Comparison of ENCODE assay signal across 8 mouse cellular contexts in the genomic region with DNA sequence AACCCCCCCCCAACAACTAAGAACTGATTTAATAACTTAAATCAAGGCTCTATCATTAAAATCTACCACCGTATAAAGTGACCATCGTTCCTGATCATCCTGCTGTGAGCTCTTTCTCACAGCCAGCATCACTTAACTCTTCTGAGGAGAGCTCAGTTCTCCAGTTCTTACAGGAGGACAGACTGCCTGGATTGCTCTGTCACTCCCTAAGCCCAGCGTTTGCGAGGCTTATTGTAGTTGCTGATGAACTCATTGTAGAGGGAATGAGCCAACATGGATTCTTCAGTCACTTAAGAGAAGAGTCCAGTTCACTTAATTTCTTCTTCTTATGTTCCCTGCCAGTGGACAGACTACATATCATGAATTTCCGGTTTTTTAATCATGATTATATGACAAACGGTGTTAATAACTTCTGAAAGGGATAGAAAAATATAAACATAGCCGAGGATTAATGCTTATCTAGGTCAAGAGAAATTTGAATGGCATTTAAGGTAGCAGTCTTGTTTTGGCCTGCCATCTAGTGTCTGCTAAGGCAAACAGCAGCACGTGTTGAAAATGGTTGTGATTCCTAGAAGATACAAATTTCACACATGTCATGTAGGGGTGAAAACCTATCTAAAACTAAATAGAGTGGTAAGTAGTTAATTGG. TPM values are rescaled to one million over a fixed set of nuclear protein-coding genes. Genes with fewer than 3 reads are reported as not detected.
A peak's percentile ranks its signal among the peaks of the same experiment; 100 is the strongest.
DNase-seq lines count a peak whose midpoint lies in the region; ATAC-seq lines count a peak whose summit lies in the region.

No protein-coding gene starts in this region.

- DNase-seq in cerebellum, postnatal 4 days (ENCODE audit: low spot score in 2 of 2): no peak
- peak; percentile 45 for DNase-seq in layer of hippocampus, adult 11-12 months (ENCODE audit: low spot score)
- no peak for DNase-seq in layer of hippocampus, postnatal 36 days
- peak; percentile 70 for DNase-seq in MEL-GATA-1-ER (ENCODE audit: extremely low read depth, low read depth)
- DNase-seq in heart, postnatal 4 days: peak; percentile 42
- peak; percentile 73 for DNase-seq in retina, postnatal 1 day
- no peak for DNase-seq in ovary, postnatal 36 days (ENCODE audit: low spot score)

- 0 out of 2 replicates have a peak, but pooled peaks have one; percentile 45 for ATAC-seq in cerebellum, adult (ENCODE audit: insufficient number of reproducible peaks, low FRiP score, low TSS enrichment)

RNA-seq across cellular contexts. Expression of a gene that starts 6.3 kb away (rescaled TPM):
- total RNA-seq in layer of hippocampus, postnatal 36 days (2021): 10 to 100 TPM; 52.8 to 55.3 TPM
- 100 to 1,000 TPM; 472 to 511 TPM for total RNA-seq in heart, postnatal 4 days (2021)

RNA-seq across cellular contexts. Expression of a gene that starts 13.1 kb away (rescaled TPM):
- total RNA-seq in layer of hippocampus, postnatal 36 days (2021): 1 to 10 TPM; 2.5 to 5.2 TPM
- 100 to 1,000 TPM; 252 to 264 TPM for total RNA-seq in heart, postnatal 4 days (2021)

RNA-seq across cellular contexts. Expression of a gene that starts 14.3 kb away (rescaled TPM):
- total RNA-seq in layer of hippocampus, postnatal 36 days (2021): 10 to 100 TPM; 23.0 to 24.2 TPM
- total RNA-seq in heart, postnatal 4 days (2021): 100 to 1,000 TPM; 281 to 294 TPM

RNA-seq across cellular contexts. Expression of a gene that starts 18.6 kb away (rescaled TPM):
- 10 to 100 TPM; 29.8 to 37.0 TPM for total RNA-seq in layer of hippocampus, postnatal 36 days (2021)
- 100 to 1,000 TPM; 424 to 425 TPM for total RNA-seq in heart, postnatal 4 days (2021)

RNA-seq across cellular contexts. Expression of a gene that starts 19.8 kb away (rescaled TPM):
- total RNA-seq in layer of hippocampus, postnatal 36 days (2021): 10 to 100 TPM; 15.0 to 21.4 TPM
- 100 to 1,000 TPM; 568 to 625 TPM for total RNA-seq in heart, postnatal 4 days (2021)

Comparison
In these comparisons a context has a peak if more than half of its experiments do, and no peak if none do; other contexts are left out.
1. DNase-seq: peak in layer of hippocampus, adult 11-12 months (single experiment), MEL-GATA-1-ER (single experiment), heart, postnatal 4 days (single experiment) and retina, postnatal 1 day (single experiment); none in cerebellum, postnatal 4 days (0 of 2), layer of hippocampus, postnatal 36 days (0 of 2) and ovary, postnatal 36 days (single experiment).
2. RNA of a gene that starts 6.3 kb away (total RNA-seq): 472 to 511 TPM in heart, postnatal 4 days; 52.8 to 55.3 TPM in layer of hippocampus, postnatal 36 days; every median in the first group is over 4 times any median in the second.
3. RNA of a gene that starts 13.1 kb away (total RNA-seq): 252 to 264 TPM in heart, postnatal 4 days; 2.5 to 5.2 TPM in layer of hippocampus, postnatal 36 days; every median in the first group is over 10 times any median in the second.
4. RNA of a gene that starts 14.3 kb away (total RNA-seq): 281 to 294 TPM in heart, postnatal 4 days; 23.0 to 24.2 TPM in layer of hippocampus, postnatal 36 days; every median in the first group is over 10 times any median in the second.